23 mouse cellular contexts compared by ENCODE assay signal in the genomic region with DNA sequence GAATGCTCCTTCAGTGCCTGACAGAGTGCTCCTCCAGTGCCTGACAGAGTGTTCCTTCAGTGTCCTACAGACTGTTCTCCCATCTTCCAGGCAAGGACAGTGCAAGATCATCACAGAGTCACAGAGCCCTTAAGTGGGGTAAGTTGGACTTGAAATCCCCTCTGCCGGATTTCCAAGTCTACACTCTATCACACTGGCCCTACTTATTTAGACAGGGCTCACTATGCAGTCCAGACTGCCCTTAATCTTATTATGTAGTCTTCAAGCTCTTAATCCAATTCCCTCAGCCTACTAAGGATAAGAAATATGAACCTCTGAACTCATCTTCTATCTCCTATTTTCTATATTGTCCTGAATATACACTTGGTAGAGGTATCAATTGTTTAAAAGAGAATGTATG. TPM values are rescaled to one million over a fixed set of nuclear protein-coding genes. Genes with fewer than 3 reads are reported as not detected.
DNase-seq lines count a peak whose midpoint lies in the region; ATAC-seq and TF ChIP-seq lines count a peak whose summit lies in the region.
"Had no signal": no experiment of that assay in that cellular context is flagged by ENCODE, and none has a peak within 500 bp of the region (broad histone marks: within the 10 kb centered on the region; RNA-seq: fewer than 3 reads in every experiment).

No protein-coding gene starts in this region.

- no peaks in the 10 kb centered on the region for H3K36me3 ChIP-seq in midbrain, postnatal 0 days (ENCODE audit: insufficient read depth, low read length)
- H3K36me3 ChIP-seq: G1E had no signal

- ATAC-seq in inflammation-experienced regulatory T-cells, adult 6 months, result no peak
- ATAC-seq in midbrain, postnatal 0 days (ENCODE audit: low FRiP score), result no peak
- ATAC-seq: activated CD4-positive, CD25-positive, alpha-beta regulatory T cell, adult 4 months; CD4-positive, CD25-positive, alpha-beta regulatory T cell, adult 4 months; Patski had no signal

- no peak overlapping the region for H3K4me3 ChIP-seq in midbrain, postnatal 0 days (ENCODE audit: low read depth, low read length)

- H3K9me3 ChIP-seq in midbrain, postnatal 0 days (ENCODE audit: low read length), result no peaks in the 10 kb centered on the region

- no peak for TF ChIP-seq CTCF in midbrain, postnatal 0 days (IDR thresholded peaks at IDR 0.05)

- no peak overlapping the region for H3K27ac ChIP-seq in midbrain, postnatal 0 days (ENCODE audit: low read depth, low read length)

- no peaks in the 10 kb centered on the region for H3K4me1 ChIP-seq in midbrain, postnatal 0 days (ENCODE audit: insufficient read depth, low read length)

- H3K4me2 ChIP-seq in midbrain, postnatal 0 days (ENCODE audit: low read depth, low read length, poor library complexity, severe bottlenecking), result no peak overlapping the region

- WGBS in midbrain, postnatal 0 days, result 33% methylated on average over 1 of the region's 1 CpGs

- H3K27me3 ChIP-seq in midbrain, postnatal 0 days (ENCODE audit: insufficient read depth, low read length), result no peaks in the 10 kb centered on the region
- H3K27me3 ChIP-seq: CH12.LX, Patski had no signal

- peak; percentile 73 for DNase-seq in retina, adult 2 months (ENCODE audit: low read depth, low spot score)
- DNase-seq in retina, embryonic 14.5 days (ENCODE audit: low spot score), result no peak
- DNase-seq in MN1 (ENCODE audit: low spot score), result peak; percentile 18
- DNase-seq in retina, postnatal 1 day, result peak; percentile 56
- no peak for DNase-seq in midbrain, postnatal 0 days (ENCODE audit: low spot score)
- DNase-seq: adrenal gland, adult 2 months; adrenal gland, adult 8-10 months; adrenal gland, postnatal 10 days; adrenal gland, postnatal 14 days; adrenal gland, postnatal 25 days; adrenal gland, postnatal 36 days; B cell, adult 2 months; cerebellum, adult 11 months; cerebellum, adult 11-12 months; cerebellum, adult 18-20 months; cerebellum, adult 2 months had no signal

- H3K9ac ChIP-seq in midbrain, postnatal 0 days (replicated peaks; ENCODE audit: low read length, poor library complexity, severe bottlenecking), result no peak overlapping the region

RNA-seq across cellular contexts. Expression of a gene that starts 19.1 kb away (rescaled TPM):
- under 1 TPM in 1 of 3 experiments, not detected in 2; 0.90 TPM for polyA plus RNA-seq in inflammation-experienced regulatory T-cells, adult 6 months (2017; shearing (Covaris generic))
- 23.7 and 39.5 TPM in 2 replicates for total RNA-seq in midbrain, postnatal 0 days (2014; rRNA removed)
- polyA plus RNA-seq in midbrain, postnatal 0 days (2015; fragmentation: Nextera tagmentation; extraction: Ambion mirVana), result 5.9 and 8.4 TPM in 2 replicates
- total RNA-seq: CH12.LX, MEL had no signal
- polyA plus RNA-seq: G1E had no signal

Comparison
In these comparisons a context has a peak if more than half of its experiments do, and no peak if none do; other contexts are left out.
1. DNase-seq: peak in retina, adult 2 months (single experiment), MN1 (single experiment) and retina, postnatal 1 day (single experiment); none in retina, embryonic 14.5 days (single experiment) and midbrain, postnatal 0 days (single experiment).